Mouse (Mus musculus): ENCODE measurements around the gene Ccdc144b. TPM values are rescaled to one million over a fixed set of nuclear protein-coding genes. Genes with fewer than 3 reads are reported as not detected.

The Ccdc144b gene
- polyA plus RNA-seq, 1 experiment from 2014 or later = not detected

GRCm38 (mm10) chr3:36075466-36075865 is 22.1 kb upstream of the Ccdc144b start:
- DNase-seq = no peak
- WGBS = 94% methylated on average over 6 of the region's 6 CpGs
- ATAC-seq (ENCODE audit: low FRiP score, low TSS enrichment) = no peak
- H3K27me3 ChIP-seq (ENCODE audit: control insufficient read depth, insufficient read depth, low read length) = no peaks in the 10 kb centered on the region
- H3K36me3 ChIP-seq (ENCODE audit: control insufficient read depth, insufficient read depth, low read length) = peaks cover 80% of the 10 kb centered on the region
- no peak overlapping the region for H3K9ac ChIP-seq (replicated peaks; ENCODE audit: low read length)
- no peak overlapping the region for H3K27ac ChIP-seq (replicated peaks; ENCODE audit: low read depth, low read length)
- no peak overlapping the region for H3K4me2 ChIP-seq (ENCODE audit: low read length)
- H3K4me3 ChIP-seq (replicated peaks; ENCODE audit: low read depth, low read length) = no peak overlapping the region
- no peaks in the 10 kb centered on the region for H3K4me1 ChIP-seq (ENCODE audit: control insufficient read depth, insufficient read depth, low read length)
- no peaks in the 10 kb centered on the region for H3K9me3 ChIP-seq (ENCODE audit: control insufficient read depth, low read length)

- DNase-seq = no peak
- WGBS = 93% methylated on average over 6 of the region's 6 CpGs
These were observed 20.9 kb upstream of the Ccdc144b start for GRCm38 (mm10) chr3:36074231-36074630.

GRCm38 (mm10) chr3:36071047-36071446 is 17.7 kb upstream of the Ccdc144b start:
- H3K27me3 ChIP-seq (ENCODE audit: control insufficient read depth, insufficient read depth, low read length) = no peaks in the 10 kb centered on the region
- no peak overlapping the region for H3K27ac ChIP-seq (replicated peaks; ENCODE audit: low read depth, low read length)
- H3K9ac ChIP-seq (replicated peaks; ENCODE audit: low read length) = no peak overlapping the region
- ATAC-seq (ENCODE audit: low FRiP score, low TSS enrichment) (no peak), DNase-seq (no peak)
- peaks cover 10% of the 10 kb centered on the region for H3K4me1 ChIP-seq (ENCODE audit: control insufficient read depth, insufficient read depth, low read length)
- peaks cover 42% of the 10 kb centered on the region for H3K36me3 ChIP-seq (ENCODE audit: control insufficient read depth, insufficient read depth, low read length)
- WGBS = 95% methylated on average over 5 of the region's 5 CpGs
- no peak overlapping the region for H3K4me3 ChIP-seq (replicated peaks; ENCODE audit: low read depth, low read length)
- no peak overlapping the region for H3K4me2 ChIP-seq (ENCODE audit: low read length)
- no peaks in the 10 kb centered on the region for H3K9me3 ChIP-seq (ENCODE audit: control insufficient read depth, low read length)

More at GRCm38 (mm10) chr3:36074231-36074630, 20.9 kb upstream of the Ccdc144b start:
- Histone ChIP-seq H3K4me1 (ENCODE audit: control insufficient read depth, insufficient read depth, low read length) (no peaks in the 10 kb centered on the region), H3K9me3 (ENCODE audit: control insufficient read depth, low read length) (no peaks in the 10 kb centered on the region), H3K36me3 (ENCODE audit: control insufficient read depth, insufficient read depth, low read length) (peaks cover 73% of the 10 kb centered on the region), H3K9ac (replicated peaks; ENCODE audit: low read length) (no peak overlapping the region), H3K4me3 (replicated peaks; ENCODE audit: low read depth, low read length) (no peak overlapping the region), H3K27me3 (ENCODE audit: control insufficient read depth, insufficient read depth, low read length) (no peaks in the 10 kb centered on the region), H3K4me2 (ENCODE audit: low read length) (no peak overlapping the region), H3K27ac (replicated peaks; ENCODE audit: low read depth, low read length) (no peak overlapping the region)
- no peak for ATAC-seq (ENCODE audit: low FRiP score, low TSS enrichment)

GRCm38 (mm10) chr3:36070436-36070835 is 17.1 kb upstream of the Ccdc144b start:
- 97% methylated on average over 4 of the region's 4 CpGs for WGBS
- ATAC-seq (ENCODE audit: low FRiP score, low TSS enrichment) (no peak), DNase-seq (no peak)
- Histone ChIP-seq H3K4me1 (ENCODE audit: control insufficient read depth, insufficient read depth, low read length) (peaks cover 11% of the 10 kb centered on the region), H3K27ac (replicated peaks; ENCODE audit: low read depth, low read length) (no peak overlapping the region), H3K27me3 (ENCODE audit: control insufficient read depth, insufficient read depth, low read length) (no peaks in the 10 kb centered on the region), H3K36me3 (ENCODE audit: control insufficient read depth, insufficient read depth, low read length) (peaks cover 35% of the 10 kb centered on the region), H3K4me3 (replicated peaks; ENCODE audit: low read depth, low read length) (no peak overlapping the region), H3K9me3 (ENCODE audit: control insufficient read depth, low read length) (no peaks in the 10 kb centered on the region), H3K4me2 (ENCODE audit: low read length) (no peak overlapping the region), H3K9ac (replicated peaks; ENCODE audit: low read length) (no peak overlapping the region)

- WGBS = 94% methylated on average over 6 of the region's 6 CpGs
- peaks cover 16% of the 10 kb centered on the region for H3K36me3 ChIP-seq (ENCODE audit: control insufficient read depth, insufficient read depth, low read length)
- no peak for ATAC-seq (ENCODE audit: low FRiP score, low TSS enrichment)
- no peak overlapping the region; the same call in 1 of the 2 replicates for H3K4me2 ChIP-seq (ENCODE audit: low read length)
- no peak overlapping the region for H3K27ac ChIP-seq (replicated peaks; ENCODE audit: low read depth, low read length)
- DNase-seq = no peak
- H3K27me3 ChIP-seq (ENCODE audit: control insufficient read depth, insufficient read depth, low read length) = no peaks in the 10 kb centered on the region
- H3K4me1 ChIP-seq (ENCODE audit: control insufficient read depth, insufficient read depth, low read length) = peaks cover 15% of the 10 kb centered on the region
- no peak overlapping the region for H3K9ac ChIP-seq (replicated peaks; ENCODE audit: low read length)
- no peaks in the 10 kb centered on the region for H3K9me3 ChIP-seq (ENCODE audit: control insufficient read depth, low read length)
- H3K4me3 ChIP-seq (replicated peaks; ENCODE audit: low read depth, low read length) = no peak overlapping the region
These were observed 14.4 kb upstream of the Ccdc144b start for GRCm38 (mm10) chr3:36067731-36068130.

GRCm38 (mm10) chr3:36065843-36066651 is 12.7 kb upstream of the Ccdc144b start, which contains the start of gene Acad9:
Gene Acad9 (plus strand): TSS chr3:36065979.
- Histone ChIP-seq H3K9me3 (ENCODE audit: control insufficient read depth, low read length) (no peaks in the 10 kb centered on the region), H3K4me2 (ENCODE audit: low read length) (peak within 1 kb of the TSS; percentile 84), H3K27ac (replicated peaks; ENCODE audit: low read depth, low read length) (peak within 1 kb of the TSS; percentile 78), H3K36me3 (ENCODE audit: control insufficient read depth, insufficient read depth, low read length) (peaks cover 11% of the 10 kb centered on the region), H3K4me1 (ENCODE audit: control insufficient read depth, insufficient read depth, low read length) (peaks cover 15% of the 10 kb centered on the region), H3K9ac (replicated peaks; ENCODE audit: low read length) (peak within 1 kb of the TSS; percentile 85), H3K27me3 (ENCODE audit: control insufficient read depth, insufficient read depth, low read length) (no peaks in the 10 kb centered on the region; the same call in 1 of the 2 replicates), H3K4me3 (replicated peaks; ENCODE audit: low read depth, low read length) (peak within 1 kb of the TSS; percentile 91)
- peak; percentile 99 for DNase-seq
- under 1% methylated on average over 49 of the region's 49 CpGs for WGBS
- peak; percentile 99 for ATAC-seq (ENCODE audit: low FRiP score, low TSS enrichment)

GRCm38 (mm10) chr3:36065166-36065565 is 11.8 kb upstream of the Ccdc144b start:
- ATAC-seq (ENCODE audit: low FRiP score, low TSS enrichment) (no peak), DNase-seq (no peak)
- no peaks in the 10 kb centered on the region for H3K9me3 ChIP-seq (ENCODE audit: control insufficient read depth, low read length)
- no peaks in the 10 kb centered on the region; the same call in 1 of the 2 replicates for H3K27me3 ChIP-seq (ENCODE audit: control insufficient read depth, insufficient read depth, low read length)
- H3K4me3 ChIP-seq (replicated peaks; ENCODE audit: low read depth, low read length) = peak overlapping the region; percentile 91
- peaks cover 15% of the 10 kb centered on the region for H3K4me1 ChIP-seq (ENCODE audit: control insufficient read depth, insufficient read depth, low read length)
- peak overlapping the region; percentile 84 for H3K4me2 ChIP-seq (ENCODE audit: low read length)
- H3K27ac ChIP-seq (replicated peaks; ENCODE audit: low read depth, low read length) = no peak overlapping the region
- 94% methylated on average over 2 of the region's 2 CpGs for WGBS
- 0 out of 2 replicates have a peak, but pooled peaks cover 3% of the 10 kb centered on the region for H3K36me3 ChIP-seq (ENCODE audit: control insufficient read depth, insufficient read depth, low read length)
- peak overlapping the region; percentile 85 for H3K9ac ChIP-seq (replicated peaks; ENCODE audit: low read length)

- 92% methylated on average over 1 of the region's 1 CpGs for WGBS
- no peak for ATAC-seq (ENCODE audit: low FRiP score, low TSS enrichment)
- peaks cover 15% of the 10 kb centered on the region for H3K4me1 ChIP-seq (ENCODE audit: control insufficient read depth, insufficient read depth, low read length)
- H3K27ac ChIP-seq (replicated peaks; ENCODE audit: low read depth, low read length) = no peak overlapping the region
- H3K27me3 ChIP-seq (ENCODE audit: control insufficient read depth, insufficient read depth, low read length) = no peaks in the 10 kb centered on the region; the same call in 1 of the 2 replicates
- H3K4me2 ChIP-seq (ENCODE audit: low read length) = no peak overlapping the region
- DNase-seq = no peak
- no peaks in the 10 kb centered on the region for H3K36me3 ChIP-seq (ENCODE audit: control insufficient read depth, insufficient read depth, low read length)
- H3K4me3 ChIP-seq (replicated peaks; ENCODE audit: low read depth, low read length) = no peak overlapping the region
- no peak overlapping the region for H3K9ac ChIP-seq (replicated peaks; ENCODE audit: low read length)
- H3K9me3 ChIP-seq (ENCODE audit: control insufficient read depth, low read length) = no peaks in the 10 kb centered on the region
These were observed 11.3 kb upstream of the Ccdc144b start for GRCm38 (mm10) chr3:36064592-36065061.

Data from midbrain, embryonic 14.5 days (tissue).